Mouse (Mus musculus): Measurements from ENCODE around the gene Gpr33. TPM values are rescaled to one million over a fixed set of nuclear protein-coding genes. Genes with fewer than 3 reads are reported as not detected.
A peak's percentile ranks its signal among the peaks of the same experiment; 100 is the strongest.

The Gpr33 gene
- polyA plus RNA-seq, 1 experiment from 2014 or later = not detected

GRCm38 (mm10) chr12:52009928-52010629 lies 17.8 kb downstream of the Gpr33 start:
- no peaks in the 10 kb centered on the region for H3K36me3 ChIP-seq
- H3K4me3 ChIP-seq = no peak overlapping the region
- 62% methylated on average over 15 of the region's 15 CpGs for WGBS (ENCODE audit: insufficient replicate concordance)
- H3K4me2 ChIP-seq = no peak overlapping the region
- no peaks in the 10 kb centered on the region for H3K9me3 ChIP-seq (replicated peaks)
- H3K4me1 ChIP-seq = peaks cover 13% of the 10 kb centered on the region
- ATAC-seq = no peak
- no peaks in the 10 kb centered on the region; the same call in 1 of the 2 replicates for H3K27me3 ChIP-seq (replicated peaks)
- H3K27ac ChIP-seq = no peak overlapping the region
- no peak overlapping the region for H3K9ac ChIP-seq

- Histone ChIP-seq H3K9me3 (replicated peaks) (no peaks in the 10 kb centered on the region), H3K4me3 (peak overlapping the region; percentile 77), H3K9ac (peak overlapping the region; percentile 85; the same call in 1 of the 2 replicates), H3K36me3 (peaks cover 16% of the 10 kb centered on the region), H3K27me3 (replicated peaks) (no peaks in the 10 kb centered on the region; the same call in 1 of the 2 replicates), H3K4me1 (peaks cover 24% of the 10 kb centered on the region), H3K4me2 (peak overlapping the region; percentile 82), H3K27ac (no peak overlapping the region)
- WGBS (ENCODE audit: insufficient replicate concordance) = 33% methylated on average over 5 of the region's 5 CpGs
- peak; percentile 57 for ATAC-seq
These were observed 21.2 kb downstream of the Gpr33 start for GRCm38 (mm10) chr12:52006633-52006994.

GRCm38 (mm10) chr12:52005877-52006632 lies 21.8 kb downstream of the Gpr33 start, which contains the start of gene Dtd2:
TSS of gene Dtd2 (minus strand) at chr12:52006501.
- Histone ChIP-seq H3K36me3 (peaks cover 16% of the 10 kb centered on the region), H3K4me2 (peak within 1 kb of the TSS; percentile 82), H3K27me3 (replicated peaks) (no peaks in the 10 kb centered on the region; the same call in 1 of the 2 replicates), H3K4me3 (peak within 1 kb of the TSS; percentile 77), H3K27ac (peak within 1 kb of the TSS; percentile 78), H3K4me1 (peaks cover 28% of the 10 kb centered on the region), H3K9ac (peak within 1 kb of the TSS; percentile 85), H3K9me3 (replicated peaks) (no peaks in the 10 kb centered on the region)
- 2% methylated on average over 46 of the region's 46 CpGs for WGBS (ENCODE audit: insufficient replicate concordance)
- ATAC-seq = peak; percentile 93

DNA sequence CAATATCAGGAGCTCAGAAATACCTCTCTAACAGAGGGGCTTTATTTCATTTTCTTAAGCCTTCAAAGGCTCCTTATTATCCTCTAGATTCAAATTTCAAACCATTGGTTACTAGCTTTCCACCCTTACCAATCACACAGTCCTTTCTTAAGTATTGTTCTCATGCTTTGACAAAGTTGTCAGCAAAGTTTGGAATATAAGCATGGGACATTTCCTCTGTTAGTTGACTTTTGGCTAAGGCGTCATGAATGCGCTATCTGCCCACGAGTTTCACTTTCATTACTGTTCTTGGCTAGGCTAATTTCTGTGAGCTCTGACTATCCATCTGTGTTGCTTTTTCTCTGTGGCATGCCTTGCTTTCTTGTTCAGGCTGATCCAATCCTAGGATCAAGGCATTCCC lies 25.1 kb downstream of the Gpr33 start:
- Histone ChIP-seq H3K27me3 (replicated peaks) (no peaks in the 10 kb centered on the region), H3K9ac (no peak overlapping the region), H3K4me3 (no peak overlapping the region), H3K9me3 (replicated peaks) (no peaks in the 10 kb centered on the region), H3K27ac (no peak overlapping the region), H3K4me2 (no peak overlapping the region), H3K36me3 (peaks cover 34% of the 10 kb centered on the region), H3K4me1 (peaks cover 45% of the 10 kb centered on the region)
- WGBS (ENCODE audit: insufficient replicate concordance) = 75% methylated on average over 3 of the region's 3 CpGs
- no peak for ATAC-seq

DNA sequence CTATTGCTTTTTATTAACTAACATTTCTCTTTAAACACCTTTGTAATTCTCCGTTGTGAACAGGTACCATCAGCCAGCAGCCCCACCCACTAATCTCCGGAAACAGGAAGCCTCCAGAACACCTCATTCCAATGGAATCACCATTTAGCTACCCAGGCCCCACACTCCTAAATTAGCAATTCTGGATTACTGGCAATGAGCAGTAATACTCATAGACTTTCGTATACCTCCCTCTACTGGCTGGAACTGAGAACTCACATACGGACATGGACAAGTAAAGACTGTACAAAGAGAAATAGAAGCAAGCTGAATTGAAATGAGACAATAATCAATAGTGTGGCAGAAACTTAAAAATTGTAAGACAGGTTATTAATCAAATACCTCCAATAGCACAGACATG lies 26.3 kb downstream of the Gpr33 start:
- Histone ChIP-seq H3K4me2 (no peak overlapping the region), H3K36me3 (peaks cover 44% of the 10 kb centered on the region), H3K4me3 (no peak overlapping the region), H3K9ac (no peak overlapping the region), H3K9me3 (replicated peaks) (no peaks in the 10 kb centered on the region), H3K27me3 (replicated peaks) (no peaks in the 10 kb centered on the region), H3K4me1 (peaks cover 44% of the 10 kb centered on the region), H3K27ac (no peak overlapping the region)
- 24% methylated on average over 4 of the region's 4 CpGs for WGBS (ENCODE audit: insufficient replicate concordance)
- ATAC-seq = no peak

GRCm38 (mm10) chr12:51998366-51998932 lies 29.4 kb downstream of the Gpr33 start:
- H3K36me3 ChIP-seq = peaks cover 63% of the 10 kb centered on the region
- peak overlapping the region; percentile 42 for H3K4me2 ChIP-seq
- peak; percentile 80 for ATAC-seq
- no peaks in the 10 kb centered on the region for H3K9me3 ChIP-seq (replicated peaks)
- no peaks in the 10 kb centered on the region for H3K27me3 ChIP-seq (replicated peaks)
- H3K4me1 ChIP-seq = peaks cover 24% of the 10 kb centered on the region
- 42% methylated on average over 9 of the region's 9 CpGs for WGBS (ENCODE audit: insufficient replicate concordance)
- H3K9ac ChIP-seq = no peak overlapping the region
- no peak overlapping the region for H3K4me3 ChIP-seq
- peak overlapping the region; percentile 79 for H3K27ac ChIP-seq

DNA sequence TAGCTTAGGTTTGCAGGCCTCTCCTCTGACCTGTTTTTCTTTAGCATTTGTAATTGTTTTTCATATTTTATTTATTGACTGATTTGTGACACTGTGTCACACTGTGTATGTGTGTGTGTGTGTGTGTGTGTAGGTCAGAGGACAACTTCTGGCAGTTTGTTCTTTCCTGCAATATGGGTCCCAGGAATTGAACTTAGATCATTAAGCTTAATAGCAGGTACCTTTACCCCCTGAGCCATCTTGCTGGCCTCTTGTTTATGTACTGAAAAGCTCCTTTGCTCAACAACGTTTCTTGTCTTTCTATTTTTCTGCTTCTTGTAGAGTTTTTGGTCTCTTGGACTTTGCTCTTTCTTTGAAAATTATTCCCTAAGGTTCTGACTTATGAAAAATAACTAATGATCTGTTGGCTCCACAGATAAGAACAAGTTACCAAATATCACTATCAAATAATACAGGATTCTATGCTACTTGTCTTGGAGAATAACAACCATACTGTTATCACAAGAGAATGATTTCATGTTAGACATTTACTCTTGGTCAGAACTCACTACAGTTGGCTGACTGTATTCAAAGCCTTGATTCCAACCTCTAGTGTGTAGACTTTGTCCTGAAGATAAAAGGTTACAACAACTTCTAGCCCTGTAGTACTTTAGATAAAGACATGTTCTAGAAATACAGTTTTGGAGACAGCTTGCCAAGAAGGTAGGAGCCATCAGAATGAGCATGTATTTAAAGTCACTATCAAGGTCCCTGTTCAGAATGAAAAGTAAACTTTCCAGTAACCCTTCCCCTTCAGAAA lies 31.9 kb downstream of the Gpr33 start:
- 80% methylated on average over 1 of the region's 1 CpGs for WGBS (ENCODE audit: insufficient replicate concordance)
- no peak overlapping the region for H3K4me2 ChIP-seq
- H3K27ac ChIP-seq = no peak overlapping the region
- peaks cover 55% of the 10 kb centered on the region for H3K36me3 ChIP-seq
- H3K4me3 ChIP-seq = no peak overlapping the region
- no peak for ATAC-seq
- no peaks in the 10 kb centered on the region for H3K9me3 ChIP-seq (replicated peaks)
- peaks cover 20% of the 10 kb centered on the region for H3K4me1 ChIP-seq
- no peaks in the 10 kb centered on the region for H3K27me3 ChIP-seq (replicated peaks)
- H3K9ac ChIP-seq = no peak overlapping the region

- H3K27ac ChIP-seq = no peak overlapping the region
- H3K27me3 ChIP-seq (replicated peaks) = no peaks in the 10 kb centered on the region
- H3K4me1 ChIP-seq = no peaks in the 10 kb centered on the region
- no peaks in the 10 kb centered on the region for H3K9me3 ChIP-seq (replicated peaks)
- no peak overlapping the region for H3K9ac ChIP-seq
- WGBS (ENCODE audit: insufficient replicate concordance) = 65% methylated on average over 2 of the region's 2 CpGs
- peaks cover 19% of the 10 kb centered on the region for H3K36me3 ChIP-seq
- no peak overlapping the region for H3K4me2 ChIP-seq
- no peak overlapping the region for H3K4me3 ChIP-seq
- no peak for ATAC-seq
These were observed 37.2 kb downstream of the Gpr33 start for GRCm38 (mm10) chr12:51990629-51991028.

DNA sequence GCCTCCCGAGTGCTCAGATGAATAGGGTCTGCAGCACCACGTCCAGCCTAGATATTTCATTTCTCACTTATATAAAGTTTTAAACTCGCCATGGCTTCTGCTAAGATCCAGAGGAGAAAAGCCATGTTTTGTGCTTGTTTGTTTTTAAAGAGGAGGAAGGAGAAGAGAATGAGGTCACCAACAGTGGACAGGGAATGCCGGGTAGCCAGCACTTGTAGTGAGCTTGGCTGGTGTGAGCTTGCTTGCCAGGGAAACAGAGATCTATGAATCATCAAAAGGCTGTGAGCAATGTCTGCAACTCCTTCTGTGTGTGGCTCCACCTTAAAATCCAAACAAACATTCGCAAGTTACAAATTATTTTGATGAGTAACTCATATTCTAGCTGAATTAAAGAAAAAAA lies 39.3 kb downstream of the Gpr33 start:
- ATAC-seq = no peak

GRCm38 (mm10) chr12:51985826-51986225 lies 42.0 kb downstream of the Gpr33 start:
- no peak for ATAC-seq
- no peak overlapping the region for H3K4me3 ChIP-seq
- no peak overlapping the region for H3K9ac ChIP-seq
- no peaks in the 10 kb centered on the region for H3K36me3 ChIP-seq
- no peaks in the 10 kb centered on the region for H3K4me1 ChIP-seq
- WGBS (ENCODE audit: insufficient replicate concordance) = 66% methylated on average over 4 of the region's 4 CpGs
- H3K9me3 ChIP-seq (replicated peaks) = no peaks in the 10 kb centered on the region
- no peak overlapping the region for H3K4me2 ChIP-seq
- H3K27ac ChIP-seq = no peak overlapping the region
- H3K27me3 ChIP-seq (replicated peaks) = no peaks in the 10 kb centered on the region

More for the DNA sequence above, 39.3 kb downstream of the Gpr33 start:
- H3K27me3 ChIP-seq (replicated peaks) = no peaks in the 10 kb centered on the region
- H3K36me3 ChIP-seq = no peaks in the 10 kb centered on the region
- no peaks in the 10 kb centered on the region for H3K4me1 ChIP-seq
- no peak overlapping the region for H3K27ac ChIP-seq
- no peaks in the 10 kb centered on the region for H3K9me3 ChIP-seq (replicated peaks)
- H3K4me2 ChIP-seq = no peak overlapping the region
- H3K9ac ChIP-seq = no peak overlapping the region
- no peak overlapping the region for H3K4me3 ChIP-seq
- 72% methylated on average over 5 of the region's 5 CpGs for WGBS (ENCODE audit: insufficient replicate concordance)

DNA sequence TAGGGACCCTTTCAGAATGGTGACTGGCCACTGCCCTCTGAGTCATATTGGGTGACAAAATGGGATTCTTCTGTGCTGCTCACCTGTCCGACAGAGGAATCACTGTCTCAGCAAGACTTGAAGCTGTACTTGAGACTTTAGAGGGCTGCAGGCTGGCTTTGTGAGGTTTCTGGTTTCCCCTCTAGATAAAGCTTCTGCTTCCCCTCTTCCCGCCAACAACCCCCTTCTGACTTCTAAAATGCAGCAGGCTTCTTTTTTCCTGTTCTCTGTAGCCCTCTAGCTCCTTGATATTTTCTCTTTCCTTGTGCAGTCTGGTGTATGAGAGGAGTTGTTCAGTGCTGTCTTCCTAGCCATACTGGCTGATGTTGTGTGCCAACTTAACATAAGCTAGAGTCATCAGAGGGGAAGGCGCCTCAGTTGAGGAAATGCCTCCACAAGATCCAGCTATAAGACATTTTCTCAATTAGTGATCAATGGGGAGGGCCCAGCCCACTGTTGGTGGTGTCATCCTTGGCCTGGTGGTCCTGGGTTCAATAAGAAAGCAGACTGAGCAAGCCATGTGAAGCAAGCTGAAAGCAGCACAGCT lies 42.6 kb downstream of the Gpr33 start:
- no peak overlapping the region for H3K27ac ChIP-seq
- no peaks in the 10 kb centered on the region for H3K27me3 ChIP-seq (replicated peaks)
- H3K4me3 ChIP-seq = no peak overlapping the region
- H3K4me2 ChIP-seq = no peak overlapping the region
- WGBS (ENCODE audit: insufficient replicate concordance) = 33% methylated on average over 3 of the region's 3 CpGs
- no peaks in the 10 kb centered on the region for H3K9me3 ChIP-seq (replicated peaks)
- H3K4me1 ChIP-seq = no peaks in the 10 kb centered on the region
- no peak for ATAC-seq
- no peaks in the 10 kb centered on the region for H3K36me3 ChIP-seq
- H3K9ac ChIP-seq = no peak overlapping the region
